Mouse (Mus musculus): ENCODE measurements around the gene Meis1. TPM values are rescaled to one million over a fixed set of nuclear protein-coding genes. Genes with fewer than 3 reads are reported as not detected.

Gene Meis1
- polyA plus RNA-seq, 1 experiment from 2014 or later = 189 TPM

DNA sequence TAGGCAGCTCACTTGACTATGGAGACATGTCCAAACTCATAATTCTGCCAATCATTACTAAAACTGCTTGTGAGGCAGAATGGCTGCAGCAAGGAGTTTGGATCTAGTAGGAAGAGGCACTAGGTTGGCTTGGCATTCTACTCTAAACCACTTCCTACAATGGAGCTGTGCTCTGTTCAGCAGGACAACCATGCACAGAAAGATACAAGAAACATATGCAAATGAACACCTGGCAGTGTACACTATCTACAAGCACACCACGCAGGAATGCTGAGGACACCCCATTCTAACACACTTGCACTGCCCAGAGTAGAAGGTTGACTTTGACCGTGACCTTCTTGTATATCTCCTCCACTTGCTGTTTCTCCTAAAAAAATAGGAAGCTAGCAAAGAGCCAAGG lies 35.0 kb downstream of the Meis1 start:
- Histone ChIP-seq H3K9ac (ENCODE audit: low read length) (no peak overlapping the region), H3K36me3 (ENCODE audit: control insufficient read depth, insufficient read depth, low read length) (peaks cover 5% of the 10 kb centered on the region; the same call in 1 of the 2 replicates), H3K4me1 (ENCODE audit: control insufficient read depth, insufficient read depth, low read length) (peaks cover 25% of the 10 kb centered on the region), H3K4me3 (ENCODE audit: low read depth, low read length) (no peak overlapping the region), H3K27me3 (ENCODE audit: control insufficient read depth, insufficient read depth, low read length) (no peaks in the 10 kb centered on the region), H3K4me2 (ENCODE audit: low read depth) (no peak overlapping the region), H3K9me3 (ENCODE audit: control insufficient read depth, low read length) (no peaks in the 10 kb centered on the region), H3K27ac (ENCODE audit: low read depth, low read length) (no peak overlapping the region)
- whole genome bisulfite sequencing = 84% methylated on average over 2 of the region's 2 CpGs
- DNase-seq (ENCODE audit: low spot score) (no peak), ATAC-seq (ENCODE audit: insufficient read depth, low FRiP score, low TSS enrichment) (no peak)

DNA sequence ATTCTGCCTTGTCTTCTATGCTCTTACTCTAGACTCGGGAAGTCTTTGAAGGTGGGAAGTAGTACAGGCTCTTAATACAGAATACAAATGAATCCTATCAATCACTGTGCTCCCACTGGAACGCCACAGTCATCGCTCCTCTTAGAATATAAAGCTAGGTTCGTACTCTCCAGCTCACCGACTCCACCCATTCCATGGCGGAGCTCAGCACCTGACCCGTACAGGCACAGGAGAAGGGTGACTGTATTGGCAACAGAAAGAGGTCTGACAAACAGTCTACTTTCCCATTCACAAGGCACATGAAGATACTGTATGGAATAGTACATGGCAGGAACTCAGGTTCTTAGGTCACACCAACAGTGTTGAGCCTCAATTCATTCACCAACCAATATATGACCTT lies 35.5 kb downstream of the Meis1 start:
- no peak for DNase-seq (ENCODE audit: low spot score)
- Histone ChIP-seq H3K27ac (ENCODE audit: low read depth, low read length) (no peak overlapping the region), H3K4me2 (ENCODE audit: low read depth) (no peak overlapping the region), H3K27me3 (ENCODE audit: control insufficient read depth, insufficient read depth, low read length) (no peaks in the 10 kb centered on the region), H3K36me3 (ENCODE audit: control insufficient read depth, insufficient read depth, low read length) (0 out of 2 replicates have a peak, but pooled peaks cover 5% of the 10 kb centered on the region), H3K4me3 (ENCODE audit: low read depth, low read length) (no peak overlapping the region), H3K4me1 (ENCODE audit: control insufficient read depth, insufficient read depth, low read length) (peaks cover 25% of the 10 kb centered on the region), H3K9me3 (ENCODE audit: control insufficient read depth, low read length) (no peaks in the 10 kb centered on the region), H3K9ac (ENCODE audit: low read length) (no peak overlapping the region)
- ATAC-seq (ENCODE audit: insufficient read depth, low FRiP score, low TSS enrichment) = peak; percentile 17; the same call in 1 of the 2 replicates
- WGBS = 65% methylated on average over 7 of the region's 7 CpGs

DNA sequence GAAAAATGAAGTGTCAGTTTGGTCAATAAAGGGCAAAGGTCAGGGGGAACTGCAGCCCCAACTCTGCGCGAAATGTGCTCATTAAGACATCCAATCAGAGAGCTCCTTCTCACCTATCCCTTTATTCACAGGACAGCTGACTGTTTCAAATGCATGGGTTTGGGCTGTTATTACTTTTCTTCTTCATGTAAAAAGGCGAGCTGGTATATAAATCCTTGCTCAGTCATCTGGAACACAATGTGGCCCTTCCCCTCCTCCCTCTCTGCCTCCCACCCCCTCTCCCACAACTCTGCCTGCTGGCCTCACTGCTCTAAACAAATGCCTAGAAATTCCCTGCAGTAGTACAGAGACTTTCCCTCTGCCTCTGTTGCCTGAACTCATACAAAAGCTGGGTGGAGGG lies 36.5 kb downstream of the Meis1 start:
- Histone ChIP-seq H3K4me3 (ENCODE audit: low read depth, low read length) (no peak overlapping the region), H3K9me3 (ENCODE audit: control insufficient read depth, low read length) (no peaks in the 10 kb centered on the region), H3K27me3 (ENCODE audit: control insufficient read depth, insufficient read depth, low read length) (no peaks in the 10 kb centered on the region), H3K4me2 (ENCODE audit: low read depth) (no peak overlapping the region), H3K4me1 (ENCODE audit: control insufficient read depth, insufficient read depth, low read length) (peaks cover 25% of the 10 kb centered on the region), H3K9ac (ENCODE audit: low read length) (no peak overlapping the region), H3K36me3 (ENCODE audit: control insufficient read depth, insufficient read depth, low read length) (no peaks in the 10 kb centered on the region), H3K27ac (ENCODE audit: low read depth, low read length) (no peak overlapping the region)
- no peak for DNase-seq (ENCODE audit: low spot score)
- peak; percentile 63 for ATAC-seq (ENCODE audit: insufficient read depth, low FRiP score, low TSS enrichment)
- 30% methylated on average over 3 of the region's 3 CpGs for WGBS

GRCm38 (mm10) chr11:18981367-18981766 lies 37.4 kb downstream of the Meis1 start:
- H3K4me2 ChIP-seq (ENCODE audit: low read depth) = no peak overlapping the region
- DNase-seq (ENCODE audit: low spot score) (no peak), ATAC-seq (ENCODE audit: insufficient read depth, low FRiP score, low TSS enrichment) (no peak)
- 52% methylated on average over 4 of the region's 4 CpGs for WGBS
- peaks cover 25% of the 10 kb centered on the region for H3K4me1 ChIP-seq (ENCODE audit: control insufficient read depth, insufficient read depth, low read length)
- H3K27me3 ChIP-seq (ENCODE audit: control insufficient read depth, insufficient read depth, low read length) = no peaks in the 10 kb centered on the region
- H3K4me3 ChIP-seq (ENCODE audit: low read depth, low read length) = no peak overlapping the region
- no peak overlapping the region for H3K27ac ChIP-seq (ENCODE audit: low read depth, low read length)
- no peaks in the 10 kb centered on the region; the same call in 1 of the 2 replicates for H3K36me3 ChIP-seq (ENCODE audit: control insufficient read depth, insufficient read depth, low read length)
- H3K9ac ChIP-seq (ENCODE audit: low read length) = no peak overlapping the region
- no peaks in the 10 kb centered on the region for H3K9me3 ChIP-seq (ENCODE audit: control insufficient read depth, low read length)

DNA sequence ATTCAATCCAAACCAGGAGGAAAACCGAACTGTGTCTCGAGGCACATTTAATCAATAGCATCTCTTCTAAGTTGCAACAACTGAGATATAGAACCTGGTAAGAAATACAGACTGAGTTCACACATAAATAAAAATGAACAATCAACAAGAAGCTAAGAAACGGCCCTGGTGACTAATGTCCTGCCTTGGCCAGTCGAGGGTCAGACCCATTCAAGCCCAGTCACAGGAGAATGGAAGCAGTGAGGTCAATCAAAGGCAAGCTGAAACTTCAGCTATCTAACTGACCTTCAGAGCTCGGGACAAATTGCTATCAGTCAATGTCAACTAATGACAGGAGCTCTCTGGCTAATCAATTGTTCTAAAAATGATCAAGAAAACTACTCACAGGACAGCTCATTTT lies 38.2 kb downstream of the Meis1 start:
- no peaks in the 10 kb centered on the region; the same call in 1 of the 2 replicates for H3K36me3 ChIP-seq (ENCODE audit: control insufficient read depth, insufficient read depth, low read length)
- H3K9ac ChIP-seq (ENCODE audit: low read length) = no peak overlapping the region
- 38% methylated on average over 5 of the region's 5 CpGs for WGBS
- H3K4me2 ChIP-seq (ENCODE audit: low read depth) = no peak overlapping the region
- H3K9me3 ChIP-seq (ENCODE audit: control insufficient read depth, low read length) = no peaks in the 10 kb centered on the region
- peaks cover 25% of the 10 kb centered on the region for H3K4me1 ChIP-seq (ENCODE audit: control insufficient read depth, insufficient read depth, low read length)
- no peak overlapping the region for H3K4me3 ChIP-seq (ENCODE audit: low read depth, low read length)
- DNase-seq (ENCODE audit: low spot score) (no peak), ATAC-seq (ENCODE audit: insufficient read depth, low FRiP score, low TSS enrichment) (no peak)
- H3K27ac ChIP-seq (ENCODE audit: low read depth, low read length) = no peak overlapping the region
- no peaks in the 10 kb centered on the region for H3K27me3 ChIP-seq (ENCODE audit: control insufficient read depth, insufficient read depth, low read length)

- Histone ChIP-seq H3K27ac (ENCODE audit: low read depth, low read length) (no peak overlapping the region), H3K9me3 (ENCODE audit: control insufficient read depth, low read length) (no peaks in the 10 kb centered on the region), H3K27me3 (ENCODE audit: control insufficient read depth, insufficient read depth, low read length) (no peaks in the 10 kb centered on the region), H3K4me3 (ENCODE audit: low read depth, low read length) (no peak overlapping the region), H3K36me3 (ENCODE audit: control insufficient read depth, insufficient read depth, low read length) (no peaks in the 10 kb centered on the region; the same call in 1 of the 2 replicates), H3K9ac (ENCODE audit: low read length) (no peak overlapping the region), H3K4me2 (ENCODE audit: low read depth) (no peak overlapping the region), H3K4me1 (ENCODE audit: control insufficient read depth, insufficient read depth, low read length) (no peaks in the 10 kb centered on the region)
- WGBS = 94% methylated on average over 1 of the region's 1 CpGs
- no peak for DNase-seq (ENCODE audit: low spot score)
- ATAC-seq (ENCODE audit: insufficient read depth, low FRiP score, low TSS enrichment) = no peak
Measured at GRCm38 (mm10) chr11:18975087-18975486, 43.7 kb downstream of the Meis1 start.

GRCm38 (mm10) chr11:18973808-18974207 lies 45.0 kb downstream of the Meis1 start:
- no peak overlapping the region for H3K4me3 ChIP-seq (ENCODE audit: low read depth, low read length)
- H3K27ac ChIP-seq (ENCODE audit: low read depth, low read length) = no peak overlapping the region
- H3K36me3 ChIP-seq (ENCODE audit: control insufficient read depth, insufficient read depth, low read length) = no peaks in the 10 kb centered on the region; the same call in 1 of the 2 replicates
- H3K9me3 ChIP-seq (ENCODE audit: control insufficient read depth, low read length) = no peaks in the 10 kb centered on the region
- H3K4me1 ChIP-seq (ENCODE audit: control insufficient read depth, insufficient read depth, low read length) = no peaks in the 10 kb centered on the region
- H3K9ac ChIP-seq (ENCODE audit: low read length) = no peak overlapping the region
- ATAC-seq (ENCODE audit: insufficient read depth, low FRiP score, low TSS enrichment) (0 out of 2 replicates have a peak, but pooled peaks have one; percentile 19), DNase-seq (ENCODE audit: low spot score) (no peak)
- no peaks in the 10 kb centered on the region for H3K27me3 ChIP-seq (ENCODE audit: control insufficient read depth, insufficient read depth, low read length)
- 62% methylated on average over 3 of the region's 3 CpGs for WGBS
- H3K4me2 ChIP-seq (ENCODE audit: low read depth) = no peak overlapping the region

- Histone ChIP-seq H3K9me3 (ENCODE audit: control insufficient read depth, low read length) (no peaks in the 10 kb centered on the region), H3K9ac (ENCODE audit: low read length) (no peak overlapping the region), H3K27ac (ENCODE audit: low read depth, low read length) (no peak overlapping the region), H3K4me2 (ENCODE audit: low read depth) (no peak overlapping the region), H3K36me3 (ENCODE audit: control insufficient read depth, insufficient read depth, low read length) (no peaks in the 10 kb centered on the region; the same call in 1 of the 2 replicates), H3K4me1 (ENCODE audit: control insufficient read depth, insufficient read depth, low read length) (no peaks in the 10 kb centered on the region), H3K4me3 (ENCODE audit: low read depth, low read length) (no peak overlapping the region), H3K27me3 (ENCODE audit: control insufficient read depth, insufficient read depth, low read length) (no peaks in the 10 kb centered on the region)
- DNase-seq (ENCODE audit: low spot score) = no peak
- no peak for ATAC-seq (ENCODE audit: insufficient read depth, low FRiP score, low TSS enrichment)
Measured at GRCm38 (mm10) chr11:18972968-18973367, 45.8 kb downstream of the Meis1 start.

GRCm38 (mm10) chr11:18971551-18971950 lies 47.2 kb downstream of the Meis1 start:
- H3K27ac ChIP-seq (ENCODE audit: low read depth, low read length) = no peak overlapping the region
- H3K4me2 ChIP-seq (ENCODE audit: low read depth) = no peak overlapping the region
- H3K4me1 ChIP-seq (ENCODE audit: control insufficient read depth, insufficient read depth, low read length) = no peaks in the 10 kb centered on the region
- no peak overlapping the region for H3K4me3 ChIP-seq (ENCODE audit: low read depth, low read length)
- WGBS = 79% methylated on average over 3 of the region's 3 CpGs
- DNase-seq (ENCODE audit: low spot score) (no peak), ATAC-seq (ENCODE audit: insufficient read depth, low FRiP score, low TSS enrichment) (no peak)
- no peaks in the 10 kb centered on the region for H3K27me3 ChIP-seq (ENCODE audit: control insufficient read depth, insufficient read depth, low read length)
- no peak overlapping the region for H3K9ac ChIP-seq (ENCODE audit: low read length)
- H3K36me3 ChIP-seq (ENCODE audit: control insufficient read depth, insufficient read depth, low read length) = no peaks in the 10 kb centered on the region; the same call in 1 of the 2 replicates
- H3K9me3 ChIP-seq (ENCODE audit: control insufficient read depth, low read length) = no peaks in the 10 kb centered on the region
